Mouse (Mus musculus) embryonic facial prominence, embryonic 14.5 days (tissue): ENCODE measurements around the gene Adck2. TPM values are rescaled to one million over a fixed set of nuclear protein-coding genes. Genes with fewer than 3 reads are reported as not detected.

Experiments
- ATAC-seq: fragments of 200-750 bp; cut with Nextera tagmentation; 2 replicates; pipeline ENCODE4 v1.8.0; 2017; ENCODE audit warnings: low read depth, moderate number of reproducible peaks, moderate TSS enrichment
- DNase-seq: peaks from one replicate; pipeline ENCODE4 v3.0.0-alpha.2; 2015; ENCODE audit warnings: low spot score
- H3K27ac ChIP-seq: fragments of 300-500 bp; sonication (generic); replicated peaks from 2 replicates; pipeline ENCODE4 v1.5.1; 2014; ENCODE audit warnings: low read depth, mild to moderate bottlenecking, low read length, moderate library complexity
- H3K27me3 ChIP-seq: fragments of 300-500 bp; sonication (generic); replicated peaks from 2 replicates; pipeline ENCODE4 v1.6.1; 2014; ENCODE audit warnings: low read length; ENCODE audit not compliant: control insufficient read depth, insufficient read depth
- H3K36me3 ChIP-seq: fragments of 300-500 bp; sonication (generic); 2 replicates; pipeline ENCODE4 v1.6.1; 2014; ENCODE audit warnings: low read length, mixed read lengths; ENCODE audit not compliant: control insufficient read depth, insufficient read depth
- H3K4me1 ChIP-seq: fragments of 300-500 bp; sonication (generic); 2 replicates; pipeline ENCODE4 v1.6.1; 2014; ENCODE audit warnings: antibody characterized with exemption, low read length; ENCODE audit not compliant: control insufficient read depth, insufficient read depth
- H3K4me2 ChIP-seq: fragments of 300-500 bp; sonication (generic); 2 replicates; pipeline ENCODE4 v1.6.1; 2014; ENCODE audit warnings: low read depth, mild to moderate bottlenecking, low read length, moderate library complexity, mixed read lengths
- H3K4me3 ChIP-seq: fragments of 300-500 bp; sonication (generic); 2 replicates; pipeline ENCODE4 v1.5.1; 2014; ENCODE audit warnings: low read depth, mild to moderate bottlenecking, low read length
- H3K9ac ChIP-seq: fragments of 300-500 bp; sonication (generic); 2 replicates; pipeline ENCODE4 v1.6.1; 2014; ENCODE audit warnings: low read depth, mild to moderate bottlenecking, low read length, moderate library complexity, mixed read lengths
- H3K9me3 ChIP-seq: fragments of 300-500 bp; sonication (generic); 2 replicates; pipeline ENCODE4 v1.6.1; 2016; ENCODE audit warnings: low read length; ENCODE audit not compliant: control insufficient read depth
- WGBS: fragments of 180-500 bp; shearing (Covaris S2); extraction: QIAGEN DNeasy Blood & Tissue Kit; methylation state at CpG from one replicate; pipeline ENCODE4 v1.1.7; 2014; 5-methylcytosine and 5-hydroxymethylcytosine counted together
- polyA plus RNA-seq: library from polyadenylated mRNA; unstranded; fragments of >200 nt; fragmentation: Nextera tagmentation; extraction: Ambion mirVana; gene quantifications from 2 replicates; pipeline ENCODE4 v1.2.1, GENCODE M21; 2014

Gene Adck2
- polyA plus RNA-seq, 1 experiment from 2014 or later: 27.3 TPM

DNA sequence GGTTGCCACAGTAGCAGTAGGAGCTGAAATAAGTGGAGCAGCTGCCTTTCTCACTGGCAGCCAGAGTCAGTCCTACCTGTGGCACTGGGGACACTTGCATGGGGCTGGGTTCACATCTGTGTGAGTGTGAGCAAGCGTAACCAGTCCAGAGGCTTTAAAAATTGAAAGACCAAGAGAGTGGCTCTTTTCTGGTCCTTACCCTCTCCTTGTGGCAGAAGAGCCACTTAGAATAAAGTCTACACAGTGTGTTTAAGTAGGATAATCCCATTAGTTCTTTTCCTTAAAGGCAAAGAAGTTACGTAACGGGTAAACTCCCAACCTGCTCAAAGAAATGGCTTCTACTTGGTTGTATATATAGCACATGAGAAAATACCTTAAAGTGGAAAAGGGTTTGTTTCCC is 27.2 kb downstream of the Adck2 start:
- peaks cover 79% of the 10 kb centered on the region for H3K36me3 ChIP-seq
- DNase-seq (no peak), ATAC-seq (no peak)
- no peak overlapping the region for H3K4me3 ChIP-seq
- no peaks in the 10 kb centered on the region for H3K9me3 ChIP-seq
- no peak overlapping the region for H3K27ac ChIP-seq
- no peak overlapping the region for H3K4me2 ChIP-seq
- H3K4me1 ChIP-seq: no peaks in the 10 kb centered on the region
- H3K27me3 ChIP-seq: no peaks in the 10 kb centered on the region
- no peak overlapping the region for H3K9ac ChIP-seq
- 93% methylated on average over 3 of the region's 3 CpGs for WGBS

DNA sequence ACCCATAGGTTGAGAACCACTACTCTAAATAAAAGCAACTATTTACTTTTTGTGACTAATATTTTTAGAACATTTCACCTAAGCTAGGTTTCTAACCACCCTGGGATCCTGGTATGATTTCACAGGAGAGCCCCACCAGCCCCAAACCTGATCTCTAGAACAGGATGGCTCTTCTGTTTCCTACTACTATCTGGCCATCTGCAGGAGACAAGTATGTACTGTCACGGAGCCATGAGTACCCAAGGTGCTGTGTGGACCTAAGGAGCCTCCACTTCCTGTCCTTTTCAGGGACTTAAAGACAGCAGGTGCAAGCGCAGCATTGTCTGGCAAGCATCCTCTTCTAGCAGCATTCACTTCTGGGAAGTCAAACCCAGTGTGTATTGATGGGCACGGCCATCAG is 28.2 kb downstream of the Adck2 start:
- no peaks in the 10 kb centered on the region for H3K27me3 ChIP-seq
- no peaks in the 10 kb centered on the region for H3K4me1 ChIP-seq
- no peaks in the 10 kb centered on the region for H3K9me3 ChIP-seq
- no peak overlapping the region for H3K27ac ChIP-seq
- DNase-seq: no peak
- 82% methylated on average over 3 of the region's 3 CpGs for WGBS
- no peak for ATAC-seq
- H3K4me3 ChIP-seq: no peak overlapping the region
- H3K9ac ChIP-seq: no peak overlapping the region
- H3K36me3 ChIP-seq: peaks cover 74% of the 10 kb centered on the region
- H3K4me2 ChIP-seq: no peak overlapping the region

DNA sequence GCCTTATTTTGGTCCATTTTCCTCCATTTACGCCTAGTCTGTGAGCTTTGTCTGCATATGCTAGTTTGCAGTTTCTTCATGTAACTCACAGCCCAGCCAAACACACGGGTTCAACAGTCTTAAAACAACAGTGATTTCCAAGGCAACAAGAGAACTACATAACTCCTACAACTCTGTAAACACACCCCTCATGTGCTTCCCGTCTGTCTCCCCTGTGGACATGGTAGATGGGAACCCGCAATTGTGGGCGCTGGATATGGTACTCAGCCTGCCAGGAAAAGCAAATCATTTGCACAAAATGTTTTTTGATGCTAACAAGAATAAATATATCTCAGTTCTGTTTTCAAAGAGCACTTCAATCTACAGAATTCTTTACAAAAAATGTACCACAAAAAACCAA is 30.9 kb downstream of the Adck2 start:
- Histone ChIP-seq H3K9ac (no peak overlapping the region), H3K4me2 (no peak overlapping the region), H3K27ac (no peak overlapping the region), H3K4me3 (no peak overlapping the region), H3K9me3 (no peaks in the 10 kb centered on the region), H3K27me3 (no peaks in the 10 kb centered on the region), H3K36me3 (peaks cover 57% of the 10 kb centered on the region), H3K4me1 (no peaks in the 10 kb centered on the region)
- 82% methylated on average over 5 of the region's 5 CpGs for WGBS
- DNase-seq (peak; percentile 15), ATAC-seq (no peak)

DNA sequence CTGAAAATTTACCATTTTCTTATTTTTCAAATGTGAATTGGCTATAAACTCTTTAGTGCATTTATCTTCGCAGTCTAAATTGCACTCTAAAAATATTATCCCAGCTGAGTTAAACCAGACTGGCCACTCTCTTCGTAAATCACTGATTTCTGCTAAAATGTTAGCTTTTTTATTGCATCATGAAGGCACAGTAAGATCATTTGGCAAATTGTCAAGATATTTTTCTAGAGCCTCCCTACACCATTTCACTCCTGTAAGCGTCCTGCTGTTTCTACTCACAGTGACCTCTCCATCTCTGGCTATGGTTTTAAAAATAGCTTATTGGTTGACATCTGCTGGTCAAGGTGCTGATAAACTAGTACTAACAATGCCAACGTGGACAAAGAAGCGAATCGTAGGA is 32.4 kb downstream of the Adck2 start:
- Histone ChIP-seq H3K27me3 (no peaks in the 10 kb centered on the region), H3K9me3 (no peaks in the 10 kb centered on the region), H3K9ac (no peak overlapping the region), H3K4me1 (no peaks in the 10 kb centered on the region), H3K4me2 (no peak overlapping the region), H3K4me3 (no peak overlapping the region), H3K27ac (no peak overlapping the region), H3K36me3 (peaks cover 54% of the 10 kb centered on the region; the same call in 1 of the 2 replicates)
- ATAC-seq (no peak), DNase-seq (no peak)
- WGBS: 84% methylated on average over 6 of the region's 6 CpGs

DNA sequence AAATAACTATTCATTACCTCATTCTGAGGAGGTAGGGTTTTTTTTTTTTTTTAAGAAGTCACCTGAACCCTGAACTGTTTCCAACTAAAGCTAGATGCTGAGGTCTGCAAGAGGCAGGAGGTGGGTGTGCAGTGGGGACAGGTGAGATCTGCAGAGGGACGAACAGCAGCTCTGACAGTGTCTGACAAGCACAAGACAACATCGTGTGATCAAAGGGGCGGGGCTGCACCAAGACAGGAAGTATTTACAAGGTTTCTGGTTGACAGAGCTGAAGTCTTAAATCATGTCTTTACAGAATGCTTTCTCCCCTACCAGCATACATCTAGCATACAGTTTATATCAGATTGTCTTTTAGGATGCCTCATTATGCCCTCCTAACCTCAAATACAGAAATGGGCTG is 33.2 kb downstream of the Adck2 start:
- WGBS: 65% methylated on average over 3 of the region's 3 CpGs
- Histone ChIP-seq H3K27ac (no peak overlapping the region), H3K4me1 (no peaks in the 10 kb centered on the region), H3K27me3 (no peaks in the 10 kb centered on the region), H3K4me2 (no peak overlapping the region), H3K9me3 (no peaks in the 10 kb centered on the region), H3K4me3 (no peak overlapping the region), H3K9ac (no peak overlapping the region), H3K36me3 (peaks cover 51% of the 10 kb centered on the region; the same call in 1 of the 2 replicates)
- no peak for ATAC-seq
- DNase-seq: no peak

DNA sequence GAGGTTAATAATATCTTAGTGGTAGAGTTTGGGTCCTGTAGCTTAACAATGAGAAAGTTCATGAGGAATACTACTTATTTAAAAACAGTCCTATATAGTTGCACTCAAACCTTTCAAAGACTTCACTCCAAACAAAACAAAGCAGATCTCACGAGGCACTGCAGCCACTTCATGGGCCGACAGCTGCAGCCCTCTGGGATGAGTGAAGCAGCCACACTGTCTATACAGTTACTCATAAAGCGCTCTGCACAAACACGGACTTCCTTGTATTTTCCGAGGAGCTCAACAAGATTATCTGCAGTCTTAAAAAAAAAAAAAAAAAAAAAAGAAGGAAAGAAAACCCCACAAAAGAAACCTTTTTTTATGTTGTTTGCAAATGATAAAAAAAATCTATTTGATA is 33.7 kb downstream of the Adck2 start:
- H3K36me3 ChIP-seq: peaks cover 51% of the 10 kb centered on the region; the same call in 1 of the 2 replicates
- H3K27ac ChIP-seq: no peak overlapping the region
- no peak overlapping the region for H3K4me2 ChIP-seq
- H3K4me3 ChIP-seq: no peak overlapping the region
- no peak overlapping the region for H3K9ac ChIP-seq
- ATAC-seq (peak; percentile 57; the same call in 1 of the 2 replicates), DNase-seq (peak; percentile 36)
- H3K27me3 ChIP-seq: no peaks in the 10 kb centered on the region
- 70% methylated on average over 5 of the region's 5 CpGs for WGBS
- no peaks in the 10 kb centered on the region for H3K9me3 ChIP-seq
- no peaks in the 10 kb centered on the region for H3K4me1 ChIP-seq

DNA sequence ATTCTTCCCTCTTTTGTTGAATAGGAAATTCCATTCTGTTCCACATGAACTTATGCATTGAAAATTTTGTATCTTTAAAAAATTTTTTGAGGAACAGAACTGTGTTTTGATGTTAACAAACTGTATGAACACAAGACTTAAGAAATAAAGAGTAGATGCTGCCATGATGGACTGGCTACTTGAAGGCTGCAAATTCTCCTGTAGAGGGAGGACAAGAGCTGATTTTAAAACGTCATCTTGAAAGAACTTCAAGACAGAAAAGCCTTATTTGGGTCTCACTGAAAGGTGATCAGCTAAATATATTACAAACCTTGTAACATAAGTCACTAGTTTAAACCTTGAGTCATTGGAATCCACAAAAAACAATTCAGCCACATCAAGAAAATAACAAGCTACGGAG is 36.5 kb downstream of the Adck2 start:
- H3K4me1 ChIP-seq: no peaks in the 10 kb centered on the region
- WGBS: 62% methylated on average over 2 of the region's 2 CpGs
- no peak overlapping the region for H3K4me3 ChIP-seq
- H3K4me2 ChIP-seq: no peak overlapping the region
- no peaks in the 10 kb centered on the region for H3K27me3 ChIP-seq
- no peak for DNase-seq
- peaks cover 53% of the 10 kb centered on the region for H3K36me3 ChIP-seq
- no peaks in the 10 kb centered on the region for H3K9me3 ChIP-seq
- no peak overlapping the region for H3K27ac ChIP-seq
- ATAC-seq: no peak
- H3K9ac ChIP-seq: no peak overlapping the region

DNA sequence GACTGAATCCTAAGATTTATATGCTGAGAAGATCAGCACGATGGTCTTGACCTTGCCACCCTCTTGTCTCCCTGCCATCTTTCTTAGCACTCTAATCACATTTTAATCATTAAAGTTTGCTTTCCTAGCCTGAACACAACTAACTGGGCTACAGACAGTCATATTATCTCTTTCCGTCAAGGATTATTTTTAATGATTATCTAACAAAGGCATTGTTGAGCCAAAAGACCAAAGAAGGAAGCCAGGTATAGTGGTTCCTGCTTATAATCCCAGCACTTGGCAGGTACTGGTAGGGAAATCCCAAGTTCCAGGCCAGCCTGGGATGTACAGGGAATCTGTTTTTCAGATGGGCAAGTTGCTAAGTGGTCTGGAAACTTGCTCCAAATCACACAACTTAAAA is 37.6 kb downstream of the Adck2 start:
- H3K4me2 ChIP-seq: no peak overlapping the region
- H3K9me3 ChIP-seq: no peaks in the 10 kb centered on the region
- ATAC-seq: no peak
- H3K27ac ChIP-seq: no peak overlapping the region
- 92% methylated on average over 2 of the region's 2 CpGs for WGBS
- H3K4me1 ChIP-seq: no peaks in the 10 kb centered on the region
- H3K27me3 ChIP-seq: no peaks in the 10 kb centered on the region
- H3K9ac ChIP-seq: no peak overlapping the region
- H3K4me3 ChIP-seq: no peak overlapping the region
- DNase-seq: no peak
- H3K36me3 ChIP-seq: peaks cover 54% of the 10 kb centered on the region
